Mouse (Mus musculus) WW6 (cell line): Measurements from ENCODE around the gene Ttc21a.

ENCODE experiments used
- DNase-seq: peaks from one replicate; pipeline ENCODE4 v3.0.0-alpha.2; 2013; ENCODE audit warnings: low read depth, low spot score

Ttc21a gene

DNA sequence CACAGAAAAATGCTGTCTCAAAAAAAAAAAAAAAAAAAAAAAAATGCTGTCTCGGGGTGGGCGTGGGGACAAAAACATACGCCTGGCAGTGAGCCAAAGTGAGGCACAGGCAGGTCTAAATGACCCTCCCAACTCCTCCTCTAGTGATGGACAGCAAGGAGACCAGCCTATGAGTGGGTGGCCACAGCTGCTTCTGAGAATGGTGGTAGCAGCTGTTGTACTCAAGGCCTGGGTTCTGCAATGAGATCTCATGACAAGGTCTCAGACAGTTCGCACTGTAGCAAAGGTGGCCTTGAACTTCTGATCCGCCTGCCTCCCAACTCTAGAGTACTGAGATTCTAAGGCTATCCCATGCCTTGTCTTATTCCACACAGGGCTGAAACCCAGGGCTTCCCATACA lies 4.0 kb downstream of the Ttc21a start:
- no peak for DNase-seq

DNA sequence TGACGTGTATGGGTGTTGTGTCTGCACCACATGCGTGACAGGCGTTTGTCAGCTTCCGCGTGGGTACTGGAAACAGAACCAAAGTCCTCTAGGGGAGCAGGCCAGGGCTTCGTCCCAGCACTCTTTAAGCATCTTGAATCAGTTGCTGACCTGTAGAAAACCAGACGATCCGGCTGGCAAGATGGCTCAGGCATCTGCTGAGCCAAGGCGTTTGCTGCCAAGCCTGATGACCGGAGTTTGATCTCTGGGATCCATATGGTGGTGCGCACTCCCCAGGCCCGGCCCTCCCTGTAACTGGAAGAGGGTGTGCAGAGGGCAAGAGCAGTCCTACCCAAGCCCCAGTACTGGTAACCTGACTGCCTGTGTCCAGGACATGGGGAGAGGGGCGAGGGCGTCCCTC lies 4.5 kb downstream of the Ttc21a start:
- DNase-seq, result no peak

DNA sequence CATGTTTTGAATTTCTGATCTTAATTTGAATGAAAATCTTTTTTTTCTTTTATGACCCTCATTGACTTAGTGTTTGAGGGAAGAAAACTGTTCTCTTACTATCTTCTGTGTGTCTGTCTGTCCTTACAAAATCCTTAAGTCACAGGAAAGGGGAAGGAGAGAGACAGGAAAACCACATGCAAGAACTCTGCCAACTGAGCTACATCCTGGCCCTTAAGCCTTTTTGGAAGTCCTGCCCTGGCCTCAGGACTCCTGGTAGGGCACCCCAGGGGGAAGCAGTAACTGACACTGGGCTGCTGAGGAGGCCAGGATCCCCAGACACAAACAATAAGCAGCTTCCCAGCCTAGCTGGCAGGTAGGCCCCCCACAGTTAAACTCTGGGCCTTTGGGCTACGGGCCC lies 5.9 kb downstream of the Ttc21a start:
- DNase-seq, result no peak

GRCm38 (mm10) chr9:119945173-119945900 lies 7.9 kb downstream of the Ttc21a start:
- peak; percentile 48 for DNase-seq

- DNase-seq, result no peak
Observed at GRCm38 (mm10) chr9:119948804-119949203, 11.4 kb downstream of the Ttc21a start.

- DNase-seq, result no peak
Observed at GRCm38 (mm10) chr9:119950434-119950833, 13.0 kb downstream of the Ttc21a start.

DNA sequence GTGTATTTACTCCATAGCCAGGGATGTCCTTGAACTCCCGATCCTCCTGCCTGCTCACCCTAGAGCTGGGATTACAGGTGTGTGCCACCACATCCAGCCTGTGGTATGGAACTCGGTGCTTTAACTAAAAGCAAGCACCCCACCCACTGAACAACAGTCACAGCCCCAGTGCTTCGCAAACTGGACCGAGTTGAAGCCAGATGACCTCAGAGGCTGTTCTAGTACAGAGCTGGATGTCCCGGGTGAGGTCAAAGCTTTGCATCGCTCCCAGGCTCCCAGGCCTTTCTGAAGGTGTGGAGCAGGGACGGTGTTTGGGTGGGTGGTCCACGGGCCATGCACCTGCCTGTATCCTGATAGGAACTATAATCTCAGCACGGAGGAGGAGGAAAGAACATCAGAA lies 14.0 kb downstream of the Ttc21a start:
- DNase-seq, result no peak

- DNase-seq, result no peak
Observed at GRCm38 (mm10) chr9:119958835-119959234, 21.4 kb downstream of the Ttc21a start.

DNA sequence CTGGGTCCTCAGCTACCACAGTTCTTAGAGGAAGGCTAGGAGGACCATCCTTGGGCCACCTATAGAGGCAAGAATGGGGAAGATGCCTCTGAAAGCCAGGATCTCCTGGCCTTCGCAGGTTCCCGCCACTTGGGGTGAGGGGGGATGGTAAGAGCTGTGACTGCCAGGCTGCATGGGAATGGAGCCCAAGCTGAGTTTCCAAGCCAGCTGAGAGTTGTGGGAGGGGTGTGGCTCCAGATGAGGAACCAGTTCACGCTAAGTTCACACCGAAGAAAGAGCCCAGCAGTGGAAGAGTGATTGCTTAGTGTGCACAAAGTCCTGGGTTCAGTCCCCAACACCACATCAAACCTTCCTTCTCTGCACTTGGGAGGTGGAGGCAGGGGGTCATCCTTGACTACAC lies 24.8 kb downstream of the Ttc21a start:
- DNase-seq, result no peak

DNA sequence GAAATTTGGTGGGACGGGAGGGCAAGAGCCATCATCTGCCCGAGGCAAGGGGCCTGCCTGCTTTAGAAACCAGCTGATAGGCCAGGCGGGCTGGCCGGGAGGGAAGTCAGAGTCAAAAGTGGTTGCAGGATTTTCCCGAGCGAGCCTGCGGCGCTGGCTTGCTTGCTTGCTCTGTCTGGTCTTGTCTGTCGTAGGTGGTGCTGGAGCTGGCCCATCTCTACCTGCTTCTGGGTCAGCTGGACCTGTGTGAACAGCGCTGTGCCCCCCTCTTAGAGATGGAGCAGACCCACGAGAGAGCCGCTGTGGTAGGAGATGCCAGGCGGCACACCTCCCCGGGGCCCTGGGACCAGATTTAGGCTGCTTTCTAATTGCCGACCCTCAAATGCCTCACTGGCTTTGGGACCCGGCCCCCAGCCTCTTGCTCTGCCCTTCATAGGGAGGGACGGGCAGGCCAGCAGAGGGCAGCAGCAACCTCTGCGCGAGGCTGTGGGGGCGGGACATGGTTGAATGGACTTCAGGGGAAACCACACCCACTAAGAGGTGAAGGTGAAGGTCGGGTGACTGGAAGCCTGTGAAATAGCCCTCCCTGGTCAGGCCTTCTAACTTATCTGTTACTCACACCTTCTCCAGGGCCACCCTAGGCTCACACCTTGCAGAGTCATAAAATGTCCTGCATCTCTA lies 25.7 kb downstream of the Ttc21a start:
- no peak for DNase-seq

GRCm38 (mm10) chr9:119964206-119964605 lies 26.8 kb downstream of the Ttc21a start:
- DNase-seq, result no peak

DNA sequence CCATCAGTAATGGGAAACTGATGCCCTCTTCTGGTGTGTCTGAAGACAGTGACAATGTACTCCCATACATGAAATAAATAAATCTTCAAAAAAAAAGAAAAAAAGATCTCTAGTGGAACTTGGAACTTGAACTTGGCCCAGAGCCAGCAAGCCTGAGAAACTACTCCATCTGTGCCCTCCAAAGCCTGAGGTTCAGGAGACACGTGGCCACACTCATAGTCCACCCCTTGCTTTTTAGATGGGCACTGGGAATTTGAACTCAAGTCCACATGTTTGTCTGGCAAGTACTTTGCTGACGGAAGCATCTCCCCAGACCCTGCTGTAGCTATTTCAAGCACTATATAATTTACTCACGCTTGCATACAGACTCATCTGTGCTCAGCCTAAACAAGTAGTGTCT lies 27.8 kb downstream of the Ttc21a start:
- no peak for DNase-seq

- DNase-seq, result no peak
Observed at GRCm38 (mm10) chr9:119966221-119966910, 29.0 kb downstream of the Ttc21a start.

GRCm38 (mm10) chr9:119969811-119970210 lies 32.4 kb downstream of the Ttc21a start:
- DNase-seq, result no peak

DNA sequence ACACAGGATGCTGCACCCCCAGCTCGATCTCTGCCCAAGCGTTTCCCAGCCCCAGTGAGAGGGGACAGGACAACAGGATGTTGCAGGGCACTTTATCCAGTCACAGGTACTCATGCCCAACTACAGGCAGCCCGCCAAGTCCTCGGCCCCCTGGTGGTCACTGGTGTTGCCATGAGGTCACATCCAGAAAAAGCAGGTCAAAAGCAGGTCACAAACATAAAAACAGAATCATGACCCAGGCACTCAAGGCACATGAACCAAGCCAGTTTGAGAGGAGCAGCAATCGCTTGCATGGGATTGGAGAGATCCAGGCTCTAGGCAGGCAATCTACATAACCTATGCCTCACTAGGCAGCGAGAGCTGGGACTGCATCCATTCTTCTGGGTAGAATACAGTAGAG lies 32.8 kb downstream of the Ttc21a start:
- DNase-seq, result no peak

GRCm38 (mm10) chr9:119970763-119971656 lies 33.6 kb downstream of the Ttc21a start:
- DNase-seq, result no peak

DNA sequence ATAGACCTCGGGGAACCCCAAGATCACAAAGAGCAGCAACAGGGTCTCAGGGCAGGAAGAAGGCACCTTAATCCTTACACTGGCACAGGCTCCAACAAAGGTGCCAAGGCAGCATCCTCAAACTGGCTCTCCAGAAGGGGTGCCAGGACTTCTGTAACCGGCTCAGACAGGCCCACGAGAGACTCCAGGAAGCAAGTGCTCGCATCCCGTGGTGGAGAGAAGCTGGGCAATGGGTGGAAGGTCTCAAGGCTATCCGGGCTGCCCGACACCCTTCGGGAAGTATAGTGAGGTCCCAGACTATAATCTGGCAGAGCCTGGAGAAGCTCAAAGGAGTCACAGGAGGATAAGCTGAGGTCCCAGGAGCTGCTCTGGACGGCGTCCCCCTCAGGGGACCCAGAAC lies 34.8 kb downstream of the Ttc21a start:
- DNase-seq, result no peak

- DNase-seq, result no peak
Observed at GRCm38 (mm10) chr9:119972582-119972981, 35.2 kb downstream of the Ttc21a start.

DNA sequence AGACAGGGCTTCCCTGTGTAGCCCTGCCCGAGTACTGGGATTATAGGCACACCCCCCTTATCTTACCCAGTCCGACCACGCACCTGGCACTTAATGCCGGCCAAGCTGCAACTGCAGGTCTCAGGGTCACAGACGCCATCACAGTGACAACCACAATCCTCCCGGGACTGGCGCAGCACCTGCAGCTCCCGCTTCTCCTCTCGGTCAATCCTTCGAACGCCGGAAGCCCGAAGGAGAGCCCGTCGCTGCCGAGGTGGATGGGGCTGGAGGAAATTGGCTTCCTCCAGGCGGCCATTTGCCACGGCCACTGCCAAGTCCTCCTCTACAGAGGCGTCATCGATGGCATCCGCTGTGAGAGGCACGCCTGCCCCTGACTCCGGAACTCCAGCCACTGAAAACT lies 35.9 kb downstream of the Ttc21a start:
- no peak for DNase-seq

DNA sequence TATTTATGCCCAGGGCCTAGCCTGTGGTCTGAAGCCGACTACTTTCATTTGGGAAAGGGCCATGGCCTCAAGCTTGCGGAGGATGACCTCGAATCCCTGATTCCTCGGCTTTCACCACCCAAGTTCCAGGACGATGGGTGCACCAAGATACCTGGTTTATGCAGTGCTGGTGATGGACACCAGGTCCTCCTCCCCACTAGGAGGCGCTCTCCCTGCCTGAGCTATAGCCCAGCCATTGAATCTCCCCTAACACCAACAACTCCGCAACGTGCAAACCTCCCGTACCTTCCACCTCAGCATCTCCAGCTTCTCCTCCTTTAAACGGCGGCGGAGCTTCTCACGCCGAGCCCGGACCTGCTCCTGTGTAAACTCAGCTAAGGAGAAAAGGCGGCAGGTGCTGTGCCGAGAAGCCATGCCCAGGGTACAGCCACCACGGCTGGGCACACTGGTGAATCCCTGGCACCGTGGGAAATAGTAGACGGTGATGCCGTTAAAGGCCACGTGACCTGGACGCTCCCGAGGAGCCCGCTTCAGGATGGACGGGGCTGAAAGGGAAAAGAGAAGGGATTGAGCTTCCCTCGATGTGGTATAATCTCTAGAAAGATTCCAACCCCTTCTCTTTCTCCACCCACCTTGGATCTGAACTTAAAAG lies 36.6 kb downstream of the Ttc21a start:
- DNase-seq, result no peak

GRCm38 (mm10) chr9:119974609-119975008 lies 37.2 kb downstream of the Ttc21a start:
- no peak for DNase-seq
